Mouse (Mus musculus) kidney, adult 9 months (tissue): ENCODE results near the gene 5330417C22Rik.
A peak's percentile ranks its signal among the peaks of the same experiment; 100 is the strongest.

ENCODE experiments used
- DNase-seq: peaks from one replicate; pipeline ENCODE4 v3.0.0; 2022

5330417C22Rik gene

GRCm38 (mm10) chr3:108411026-108411753 is 125.1 kb downstream of the 5330417C22Rik start:
- peak; percentile 95 for DNase-seq

GRCm38 (mm10) chr3:108410359-108410714 is 126.0 kb downstream of the 5330417C22Rik start:
- DNase-seq, result peak; percentile 43

GRCm38 (mm10) chr3:108409656-108410358 is 126.5 kb downstream of the 5330417C22Rik start:
- peak; percentile 48 for DNase-seq

- DNase-seq, result peak; percentile 69
Measured at GRCm38 (mm10) chr3:108408517-108409008, 127.8 kb downstream of the 5330417C22Rik start.

- no peak for DNase-seq
Measured at GRCm38 (mm10) chr3:108406306-108406885, 129.9 kb downstream of the 5330417C22Rik start.
